Mouse (Mus musculus) kidney, postnatal 4 days (tissue): Measurements from ENCODE around the gene Prrc2a.
A peak's percentile ranks its signal among the peaks of the same experiment; 100 is the strongest.

ENCODE experiments used
- DNase-seq, 2 experiments: peaks; one replicate each; pipeline ENCODE4 v3.0.0; 2021; ENCODE audit warnings: mixed read lengths in 2 of 2

Gene Prrc2a

DNA sequence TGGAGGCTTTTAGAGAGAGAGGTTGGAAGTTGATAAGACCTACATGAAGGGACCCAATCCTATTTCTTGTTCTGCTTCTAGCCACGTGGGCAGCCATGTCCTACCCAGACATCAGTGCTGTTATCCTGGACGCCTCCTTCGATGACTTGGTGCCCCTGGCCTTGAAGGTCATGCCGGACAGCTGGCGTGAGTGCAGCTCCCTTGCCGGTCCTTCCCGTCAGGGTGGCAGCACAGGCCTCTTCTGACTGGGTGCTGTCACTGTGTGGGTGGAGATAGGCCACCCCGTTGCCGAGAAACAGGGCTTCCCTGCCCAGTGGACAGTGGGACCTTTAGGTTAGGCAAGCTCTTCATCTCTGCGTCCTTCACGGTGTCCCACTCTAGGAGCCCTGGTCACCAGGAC, 63.5 kb downstream of the Prrc2a start:
- no peak for DNase-seq

DNA sequence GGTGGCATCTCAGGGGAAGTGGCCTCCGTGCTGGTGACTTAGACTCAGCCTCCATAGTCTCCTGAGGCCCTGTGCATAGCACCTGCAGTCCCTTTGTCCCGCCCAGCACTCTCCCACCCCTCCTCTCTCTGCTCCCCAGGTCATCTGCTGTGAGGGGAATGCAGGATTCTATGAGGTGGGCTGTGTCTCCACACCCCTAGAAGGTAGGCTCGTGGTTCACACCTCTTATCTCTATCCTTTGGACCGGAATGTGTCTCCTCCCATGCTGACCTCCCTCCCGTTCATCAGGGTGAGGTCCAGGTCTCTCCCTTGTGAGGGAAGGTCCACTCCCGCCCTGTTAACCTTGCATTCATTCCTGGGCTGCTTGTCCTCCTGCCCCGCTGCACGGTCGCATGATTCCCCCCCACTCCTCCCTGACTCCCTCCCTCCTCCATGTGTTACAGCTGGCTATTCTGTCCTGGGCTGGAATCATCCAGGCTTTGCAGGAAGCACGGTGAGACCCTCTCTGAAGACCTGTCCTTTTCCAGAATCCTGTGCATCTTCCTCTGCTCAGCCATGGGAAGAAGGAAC, 64.4 kb downstream of the Prrc2a start:
- peak; percentile 60 to 78 for DNase-seq
